Mouse (Mus musculus) myocyte (in vitro differentiated cells): ENCODE results near the gene Dcaf1. TPM values are rescaled to one million over a fixed set of nuclear protein-coding genes. Genes with fewer than 3 reads are reported as not detected.

Experiments used
- H3K27me3 ChIP-seq: one replicate; pipeline ENCODE4 v1.6.1; 2011; ENCODE audit not compliant: control insufficient read depth, insufficient read depth, insufficient read length
- H3K36me3 ChIP-seq: one replicate; pipeline ENCODE4 v1.6.1; 2011; ENCODE audit not compliant: control insufficient read depth, insufficient read depth
- H3K4me2 ChIP-seq: one replicate; pipeline ENCODE4 v1.6.1; 2011; ENCODE audit warnings: low read depth, control low read depth
- H3K4me3 ChIP-seq: one replicate; pipeline ENCODE4 v1.5.1; 2011; ENCODE audit warnings: mild to moderate bottlenecking, control low read depth, moderate library complexity
- H3K79me2 ChIP-seq: one replicate; pipeline ENCODE4 v1.6.1; 2011; ENCODE audit not compliant: control insufficient read depth, insufficient read depth
- H3ac ChIP-seq: one replicate; pipeline ENCODE4 v1.6.1; 2011; ENCODE audit not compliant: control insufficient read depth, insufficient read length
- CEBPB ChIP-seq: IDR thresholded peaks from 2 replicates; pipeline ENCODE4 v1.6.1; 2011; ENCODE audit warnings: mild to moderate bottlenecking, moderate library complexity; ENCODE audit not compliant: poor library complexity, insufficient read depth, severe bottlenecking
- E2F4 ChIP-seq: IDR thresholded peaks from one replicate; pipeline ENCODE4 v1.6.1; 2011; ENCODE audit warnings: mild to moderate bottlenecking, control low read depth, moderate library complexity; ENCODE audit not compliant: insufficient read depth
- MAX ChIP-seq: IDR thresholded peaks from one replicate; pipeline ENCODE4 v1.6.1; 2011; ENCODE audit warnings: low read depth, mild to moderate bottlenecking, control low read depth
- MYOD1 ChIP-seq, 3 experiments: IDR thresholded peaks; one replicate each; pipeline ENCODE4 v1.6.1; 2011; ENCODE audit warnings: control low read depth in 2 of 3, low read depth in 2 of 3, mild to moderate bottlenecking in 2 of 3, moderate library complexity in 1 of 3; ENCODE audit not compliant: insufficient read length in 2 of 3, control insufficient read depth in 1 of 3
- MYOG ChIP-seq, 3 experiments: IDR thresholded peaks; one replicate each; pipeline ENCODE4 v1.6.1; 2011; ENCODE audit warnings: control low read depth in 2 of 3, low read depth in 2 of 3, mild to moderate bottlenecking in 2 of 3; ENCODE audit not compliant: insufficient read length in 2 of 3, control insufficient read depth in 1 of 3, insufficient read depth in 1 of 3
- POLR2A ChIP-seq: IDR thresholded peaks from one replicate; pipeline ENCODE4 v1.6.1; 2011; ENCODE audit warnings: low read depth, mild to moderate bottlenecking, control low read depth, moderate library complexity; ENCODE audit not compliant: insufficient read length
- POLR2AphosphoS2 ChIP-seq: IDR thresholded peaks from one replicate; pipeline ENCODE4 v1.6.1; 2011; ENCODE audit warnings: low read depth, control low read depth; ENCODE audit not compliant: insufficient read length
- REST ChIP-seq: IDR thresholded peaks from one replicate; pipeline ENCODE4 v1.6.1; 2011; ENCODE audit warnings: mild to moderate bottlenecking, control low read depth, moderate library complexity; ENCODE audit not compliant: insufficient read depth, insufficient read length
- SRF ChIP-seq: IDR thresholded peaks from one replicate; pipeline ENCODE4 v1.6.1; 2011; ENCODE audit warnings: low read depth; ENCODE audit not compliant: control insufficient read depth, insufficient read length
- TCF12 ChIP-seq: IDR thresholded peaks from one replicate; pipeline ENCODE4 v1.6.1; 2011; ENCODE audit warnings: mild to moderate bottlenecking, control low read depth; ENCODE audit not compliant: poor library complexity, insufficient read depth, severe bottlenecking
- TCF3 ChIP-seq: IDR thresholded peaks from one replicate; pipeline ENCODE4 v1.6.1; 2011; ENCODE audit warnings: low read depth, control low read depth; ENCODE audit not compliant: insufficient read length
- USF1 ChIP-seq: IDR thresholded peaks from one replicate; pipeline ENCODE4 v1.6.1; 2011; ENCODE audit warnings: low read depth, mild to moderate bottlenecking, control low read depth, moderate library complexity
- polyA plus RNA-seq: library from polyadenylated mRNA; unstranded; fragments of >200 nt; fragmentation: generic; extraction: Trizol; gene quantifications from one replicate; pipeline ENCODE4 v1.2.1, GENCODE M21; 2012; ENCODE audit warnings: missing spikeins

Dcaf1 gene
- polyA plus RNA-seq: 12.3 TPM

DNA sequence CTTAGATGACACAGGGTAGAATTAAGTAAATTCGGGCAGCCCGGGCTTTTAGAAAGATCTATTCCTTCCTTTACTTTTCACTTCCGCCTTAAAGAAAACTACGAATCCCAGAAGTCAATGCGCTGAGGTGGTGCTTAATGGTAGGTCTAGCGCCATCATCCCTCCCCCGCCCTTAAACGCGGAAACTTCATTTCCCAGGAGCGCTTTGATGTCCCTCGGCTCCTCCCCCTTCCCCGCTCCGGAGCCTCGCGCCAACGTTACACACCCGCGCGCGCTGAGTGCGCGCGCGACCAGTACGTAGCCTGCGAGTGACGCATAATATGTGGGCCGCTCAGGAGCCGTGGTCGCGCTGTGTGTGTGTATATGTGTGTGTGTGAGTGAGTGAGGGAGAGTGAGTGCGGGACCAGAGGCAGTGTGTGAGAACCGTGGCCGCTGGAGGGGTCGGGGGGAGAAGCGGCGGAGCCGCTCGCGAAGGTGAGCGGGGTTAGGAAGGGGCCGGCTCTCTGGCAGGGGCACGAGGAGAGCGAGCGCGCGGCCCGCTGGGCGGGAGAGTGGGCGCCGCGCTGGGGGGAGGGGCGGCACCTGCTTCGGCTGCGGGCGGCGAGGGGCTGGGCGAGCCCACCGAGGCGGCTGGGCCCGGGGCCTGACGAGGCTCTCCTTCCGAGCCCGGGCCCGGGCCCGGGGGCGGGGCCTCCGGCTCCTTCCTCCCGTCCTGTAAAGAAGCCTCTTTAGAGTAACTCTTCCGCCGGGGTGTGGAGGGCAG is at the start of gene Dcaf1:
Dcaf1 (plus strand) TSS at position 257 of the 763 bp plus-strand sequence.
- TF ChIP-seq MYOD1 (IDR thresholded peaks at IDR 0.05; ENCODE audit: control insufficient read depth in 1 of 3, insufficient read length in 2 of 3, low read depth in 2 of 3) (no peak), MYOG (IDR thresholded peaks at IDR 0.05; ENCODE audit: control insufficient read depth in 1 of 3, insufficient read depth in 1 of 3, insufficient read length in 2 of 3, low read depth in 2 of 3) (no peak), E2F4 (no peak), SRF (no peak), POLR2AphosphoS2 (peak; percentile 59), CEBPB (no peak), REST (peak; percentile 17), POLR2A (peak; percentile 60), MAX (no peak), USF1 (no peak), TCF3 (no peak), TCF12 (no peak)
- no peaks in the 10 kb centered on the region for H3K36me3 ChIP-seq
- H3K4me2 ChIP-seq: peak within 1 kb of the TSS; percentile 90
- H3ac ChIP-seq: peak within 1 kb of the TSS; percentile 15
- H3K27me3 ChIP-seq: no peaks in the 10 kb centered on the region
- peak within 1 kb of the TSS; percentile 58 for H3K4me3 ChIP-seq
- H3K79me2 ChIP-seq: peaks cover 38% of the 10 kb centered on the region

GRCm38 (mm10) chr9:106776116-106776515 is 45.6 kb upstream of the Dcaf1 start:
- H3K79me2 ChIP-seq: peaks cover 50% of the 10 kb centered on the region
- H3K36me3 ChIP-seq: no peaks in the 10 kb centered on the region
- no peak overlapping the region for H3K4me2 ChIP-seq
- H3K27me3 ChIP-seq: no peaks in the 10 kb centered on the region
- no peak for TF ChIP-seq CEBPB
- no peak overlapping the region for H3K4me3 ChIP-seq
- no peak overlapping the region for H3ac ChIP-seq

DNA sequence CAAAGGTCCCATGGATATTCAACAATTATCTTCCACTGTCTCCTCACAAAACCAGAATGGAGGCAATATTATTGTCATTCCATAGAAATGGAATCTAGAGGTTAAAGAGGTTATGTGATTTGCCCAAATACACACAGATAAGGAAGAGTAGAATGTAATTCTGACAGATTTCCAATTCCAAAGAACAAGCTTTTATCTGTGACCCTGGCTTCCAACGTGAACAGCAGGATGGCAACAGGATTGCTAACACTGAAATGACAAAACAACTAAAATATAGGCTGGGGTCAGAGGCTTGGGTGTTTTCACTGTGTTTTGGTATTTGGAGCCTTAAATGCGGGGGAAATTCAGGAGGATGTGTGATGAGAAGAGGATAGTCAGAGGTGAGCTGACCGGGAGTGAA is 44.3 kb upstream of the Dcaf1 start:
- peaks cover 55% of the 10 kb centered on the region for H3K79me2 ChIP-seq
- H3ac ChIP-seq: no peak overlapping the region
- H3K36me3 ChIP-seq: no peaks in the 10 kb centered on the region
- no peak overlapping the region for H3K4me2 ChIP-seq
- TF ChIP-seq TCF3 (no peak), CEBPB (no peak), MYOG (IDR thresholded peaks at IDR 0.05; ENCODE audit: control insufficient read depth in 1 of 3, insufficient read depth in 1 of 3, insufficient read length in 2 of 3, low read depth in 2 of 3) (no peak), SRF (no peak)
- no peak overlapping the region for H3K4me3 ChIP-seq
- no peaks in the 10 kb centered on the region for H3K27me3 ChIP-seq

- Histone ChIP-seq H3K4me3 (no peak overlapping the region), H3K27me3 (no peaks in the 10 kb centered on the region), H3ac (no peak overlapping the region), H3K79me2 (peaks cover 63% of the 10 kb centered on the region), H3K4me2 (no peak overlapping the region), H3K36me3 (no peaks in the 10 kb centered on the region)
- TF ChIP-seq MYOD1 (IDR thresholded peaks at IDR 0.05; ENCODE audit: control insufficient read depth in 1 of 3, insufficient read length in 2 of 3, low read depth in 2 of 3) (no peak), REST (no peak), CEBPB (no peak), MAX (no peak), USF1 (no peak), SRF (no peak), E2F4 (no peak), TCF3 (no peak)
Measured at GRCm38 (mm10) chr9:106778319-106778718, 43.4 kb upstream of the Dcaf1 start.

GRCm38 (mm10) chr9:106780086-106780485 is 41.6 kb upstream of the Dcaf1 start:
- H3K4me3 ChIP-seq: no peak overlapping the region
- H3K79me2 ChIP-seq: peaks cover 70% of the 10 kb centered on the region
- H3K36me3 ChIP-seq: no peaks in the 10 kb centered on the region
- no peaks in the 10 kb centered on the region for H3K27me3 ChIP-seq
- H3ac ChIP-seq: no peak overlapping the region
- TF ChIP-seq POLR2AphosphoS2 (no peak), MYOD1 (IDR thresholded peaks at IDR 0.05; ENCODE audit: control insufficient read depth in 1 of 3, insufficient read length in 2 of 3, low read depth in 2 of 3) (no peak)
- H3K4me2 ChIP-seq: no peak overlapping the region
